Mouse (Mus musculus) MEL (cell line): ENCODE data around the gene Sp6. TPM values are rescaled to one million over a fixed set of nuclear protein-coding genes. Genes with fewer than 3 reads are reported as not detected.

Experiments
- DNase-seq: peaks from one replicate; pipeline ENCODE4 v3.0.0; 2011; ENCODE audit warnings: low read depth, low spot score
- H3K27ac ChIP-seq: 2 replicates; pipeline ENCODE4 v1.5.1; 2012; ENCODE audit warnings: low read depth, mild to moderate bottlenecking, control low read depth, low read length, moderate library complexity; ENCODE audit not compliant: control insufficient read depth
- H3K27me3 ChIP-seq, 2 experiments: fragments of 150-350 bp in 1 of 2; sonication (generic) in 1 of 2; 2 replicates each; pipeline ENCODE4 v1.6.1; 2012; ENCODE audit warnings: low read length in 2 of 2, mild to moderate bottlenecking in 2 of 2, improper control_type of control experiment in 1 of 2, moderate library complexity in 1 of 2; ENCODE audit not compliant: insufficient read depth in 2 of 2, control insufficient read depth in 1 of 2
- H3K36me3 ChIP-seq, 2 experiments: 2 replicates each; pipeline ENCODE4 v1.6.1; 2012 to 2014; ENCODE audit warnings: low read length in 2 of 2, improper control_type of control experiment in 1 of 2, inconsistent platforms in 1 of 2, mild to moderate bottlenecking in 1 of 2; ENCODE audit not compliant: insufficient read depth in 2 of 2, control insufficient read depth in 1 of 2
- H3K4me1 ChIP-seq, 2 experiments: fragments of 150-350 bp in 1 of 2; sonication (generic) in 1 of 2; 2 replicates each; pipeline ENCODE4 v1.6.1; 2012; ENCODE audit warnings: low read length in 2 of 2, improper control_type of control experiment in 1 of 2, mild to moderate bottlenecking in 1 of 2; ENCODE audit not compliant: insufficient read depth in 2 of 2, control insufficient read depth in 1 of 2
- H3K4me3 ChIP-seq, 2 experiments: fragments of 150-350 bp in 1 of 2; sonication (generic) in 1 of 2; 2 replicates each; pipeline ENCODE4 v1.5.1; 2012; ENCODE audit warnings: low read depth in 2 of 2, low read length in 2 of 2, mild to moderate bottlenecking in 2 of 2, moderate library complexity in 2 of 2, control low read depth in 1 of 2, improper control_type of control experiment in 1 of 2; ENCODE audit not compliant: control insufficient read depth in 1 of 2, insufficient read depth in 1 of 2
- H3K79me2 ChIP-seq: 2 replicates; pipeline ENCODE4 v1.6.1; 2012; ENCODE audit warnings: mild to moderate bottlenecking, low read length, moderate library complexity; ENCODE audit not compliant: control insufficient read depth, poor library complexity, insufficient read depth
- H3K9ac ChIP-seq: 2 replicates; pipeline ENCODE4 v1.6.1; 2012; ENCODE audit warnings: low read depth, mild to moderate bottlenecking, control low read depth, low read length, moderate library complexity; ENCODE audit not compliant: control insufficient read depth, poor library complexity, severe bottlenecking
- H3K9me3 ChIP-seq: fragments of 150-350 bp; sonication (generic); replicated peaks from 2 replicates; pipeline ENCODE4 v1.6.1; 2012; ENCODE audit warnings: mild to moderate bottlenecking, low read length, improper control_type of control experiment, moderate library complexity; ENCODE audit not compliant: insufficient read depth
- BHLHE40 ChIP-seq: IDR thresholded peaks from 2 replicates; pipeline ENCODE4 v1.6.1; 2012; ENCODE audit warnings: low read depth, mild to moderate bottlenecking, inconsistent platforms, low read length, improper control_type of control experiment, borderline replicate concordance
- CHD2 ChIP-seq: IDR thresholded peaks from 2 replicates; pipeline ENCODE4 v1.6.1; 2011; ENCODE audit warnings: low read length, improper control_type of control experiment
- CTCF ChIP-seq, 3 experiments: IDR thresholded peaks in 2 of 3; conservative IDR thresholded peaks in 1 of 3; 2 replicates each; pipeline ENCODE4 v1.5.1; 2011 to 2012; ENCODE audit warnings: low read length in 3 of 3, low read depth in 2 of 3, mild to moderate bottlenecking in 2 of 3, improper control_type of control experiment in 1 of 3, inconsistent platforms in 1 of 3, mixed read lengths in 1 of 3, moderate library complexity in 1 of 3; ENCODE audit not compliant: control insufficient read depth in 1 of 3, insufficient read depth in 1 of 3, poor library complexity in 1 of 3, severe bottlenecking in 1 of 3
- E2F4 ChIP-seq: IDR thresholded peaks from 2 replicates; pipeline ENCODE4 v1.6.1; 2011; ENCODE audit warnings: low read depth, low read length, improper control_type of control experiment, borderline replicate concordance
- GATA1 ChIP-seq: IDR thresholded peaks from 2 replicates; pipeline ENCODE4 v1.6.1; 2011; ENCODE audit warnings: low read depth, low read length, improper control_type of control experiment
- JUND ChIP-seq: IDR thresholded peaks from 2 replicates; pipeline ENCODE4 v1.6.1; 2011; ENCODE audit warnings: low read depth, mild to moderate bottlenecking, improper control_type of control experiment, low read length
- KAT2A ChIP-seq: conservative IDR thresholded peaks from 2 replicates; pipeline ENCODE4 v1.6.1; 2012; ENCODE audit warnings: low read depth, low read length, improper control_type of control experiment, inconsistent platforms
- MAFK ChIP-seq: IDR thresholded peaks from 2 replicates; pipeline ENCODE4 v1.6.1; 2011; ENCODE audit warnings: low read depth, mild to moderate bottlenecking, low read length, improper control_type of control experiment, borderline replicate concordance
- MAZ ChIP-seq: IDR thresholded peaks from 2 replicates; pipeline ENCODE4 v1.6.1; 2012; ENCODE audit warnings: low read depth, mild to moderate bottlenecking, inconsistent platforms, low read length, improper control_type of control experiment
- MYB ChIP-seq: IDR thresholded peaks from 2 replicates; pipeline ENCODE4 v1.6.1; 2011; ENCODE audit warnings: mild to moderate bottlenecking, low read depth, low read length, improper control_type of control experiment
- RAD21 ChIP-seq: IDR thresholded peaks from 2 replicates; pipeline ENCODE4 v1.6.1; 2011; ENCODE audit warnings: mild to moderate bottlenecking, low read depth, low read length, improper control_type of control experiment
- RCOR1 ChIP-seq: IDR thresholded peaks from 2 replicates; pipeline ENCODE4 v1.6.1; 2012; ENCODE audit warnings: low read depth, mild to moderate bottlenecking, inconsistent platforms, low read length, improper control_type of control experiment
- SIN3A ChIP-seq: IDR thresholded peaks from 2 replicates; pipeline ENCODE4 v1.6.1; 2012; ENCODE audit warnings: low read length, improper control_type of control experiment, inconsistent platforms
- UBTF ChIP-seq: IDR thresholded peaks from 2 replicates; pipeline ENCODE4 v1.6.1; 2012; ENCODE audit warnings: low read depth, mild to moderate bottlenecking, inconsistent platforms, low read length, improper control_type of control experiment, moderate library complexity, borderline replicate concordance; ENCODE audit not compliant: insufficient read depth
- USF1 ChIP-seq: IDR thresholded peaks from 2 replicates; pipeline ENCODE4 v1.6.1; 2014; ENCODE audit warnings: low read depth, mild to moderate bottlenecking, inconsistent platforms, low read length, improper control_type of control experiment, moderate library complexity
- USF2 ChIP-seq, 2 experiments: IDR thresholded peaks; 2 replicates each; pipeline ENCODE4 v1.6.1; 2011 to 2012; ENCODE audit warnings: improper control_type of control experiment in 2 of 2, low read length in 2 of 2, borderline replicate concordance in 1 of 2, inconsistent platforms in 1 of 2, low read depth in 1 of 2, mild to moderate bottlenecking in 1 of 2; ENCODE audit not compliant: insufficient read depth in 1 of 2
- ZKSCAN1 ChIP-seq: IDR thresholded peaks from 2 replicates; pipeline ENCODE4 v1.6.1; 2012; ENCODE audit warnings: low read depth, mild to moderate bottlenecking, inconsistent platforms, low read length, improper control_type of control experiment, moderate library complexity
- polyA plus RNA-seq, 2 experiments: library from polyadenylated mRNA; stranded (reverse) in 1 of 2; unstranded in 1 of 2; fragments of >175 nt in 1 of 2; fragments of >200 nt in 1 of 2; gene quantifications; 2 replicates each; pipeline versions ENCODE4 v1.2.1 to v1.2.4; 2012; ENCODE audit warnings: low replicate concordance in 2 of 2, low read depth in 1 of 2; ENCODE audit not compliant: insufficient read length in 2 of 2, insufficient read depth in 1 of 2, missing spikeins in 1 of 2
- total RNA-seq: library from RNA; depleted of rRNA; stranded (reverse); fragments of 300-350 nt; gene quantifications from 2 replicates; pipeline ENCODE4 v1.2.3, GENCODE M21; 2012

The Sp6 gene
- total and polyA plus RNA-seq, 3 experiments = 0.04 TPM; not detected in 2

GRCm38 (mm10) chr11:96969280-96969722 lies 43.9 kb upstream of the Sp6 start (continued):
- TF ChIP-seq USF2 (IDR thresholded peaks at IDR 0.05; ENCODE audit: borderline replicate concordance in 1 of 2, insufficient read depth in 1 of 2, low read depth in 1 of 2, low read length in 2 of 2) (no peak), CHD2 (no peak), ZKSCAN1 (no peak), CTCF (IDR thresholded peaks at IDR 0.05 in 2 of 3, conservative IDR thresholded peaks at IDR 0.05 in 1 of 3; ENCODE audit: control insufficient read depth in 1 of 3, insufficient read depth in 1 of 3, low read depth in 2 of 3, low read length in 3 of 3, poor library complexity in 1 of 3, severe bottlenecking in 1 of 3) (no peak), MYB (no peak), KAT2A (no peak), USF1 (no peak), MAFK (no peak), BHLHE40 (no peak), JUND (no peak), E2F4 (no peak), GATA1 (peak; percentile 72), RAD21 (no peak), RCOR1 (peak; percentile 49), SIN3A (no peak)
- TF ChIP-seq, all 39 proteins: peak for 8

GRCm38 (mm10) chr11:96969746-96970145 lies 43.4 kb upstream of the Sp6 start:
- Histone ChIP-seq H3K79me2 (peaks cover 20% of the 10 kb centered on the region), H3K27me3 (no peaks in the 10 kb centered on the region), H3K9me3 (no peaks in the 10 kb centered on the region)
- no peak for DNase-seq
- TF ChIP-seq MAZ = no peak
- TF ChIP-seq BHLHE40 = no peak
- no peak for TF ChIP-seq UBTF
- TF ChIP-seq, all 39 proteins: peak for 0
- no peak overlapping the region for H3K4me3 ChIP-seq
- H3K4me1 ChIP-seq = peaks cover 20 to 37% of the 10 kb centered on the region in 2 experiments
- H3K9ac ChIP-seq = peak overlapping the region; percentile 34
- H3K36me3 ChIP-seq = peaks cover 0 to 46% of the 10 kb centered on the region in 2 experiments; a peak in 2 of 4 replicates
- H3K27ac ChIP-seq = peak overlapping the region; percentile 47; the same call in 1 of the 2 replicates

GRCm38 (mm10) chr11:96970341-96970740 lies 42.9 kb upstream of the Sp6 start:
- peaks cover 0 to 49% of the 10 kb centered on the region in 2 experiments; a peak in 2 of 4 replicates for H3K36me3 ChIP-seq
- H3K9me3 ChIP-seq = no peaks in the 10 kb centered on the region
- H3K9ac ChIP-seq = no peak overlapping the region
- H3K27ac ChIP-seq = no peak overlapping the region
- TF ChIP-seq USF1 = no peak
- no peak overlapping the region for H3K4me3 ChIP-seq
- no peaks in the 10 kb centered on the region for H3K27me3 ChIP-seq
- H3K79me2 ChIP-seq = peaks cover 22% of the 10 kb centered on the region
- peaks cover 21 to 39% of the 10 kb centered on the region in 2 experiments for H3K4me1 ChIP-seq
- DNase-seq = no peak
